Mouse (Mus musculus): ENCODE data around the gene Gnaz. TPM values are rescaled to one million over a fixed set of nuclear protein-coding genes. Genes with fewer than 3 reads are reported as not detected.
A peak's percentile ranks its signal among the peaks of the same experiment; 100 is the strongest.

The Gnaz gene
- polyA plus RNA-seq, 1 experiment from 2014 or later = 2.2 TPM

- no peaks in the 10 kb centered on the region for H3K9me3 ChIP-seq (ENCODE audit: low read length)
- H3K36me3 ChIP-seq (ENCODE audit: insufficient read depth, low read length) = no peaks in the 10 kb centered on the region
- WGBS = 13% methylated on average over 6 of the region's 6 CpGs
- peak overlapping the region; percentile 93 for H3K4me3 ChIP-seq (ENCODE audit: low read depth, low read length)
- peak; percentile 63 for ATAC-seq
- DNase-seq (ENCODE audit: low spot score) = peak; percentile 87
- no peak for TF ChIP-seq CTCF (IDR thresholded peaks at IDR 0.05)
- TF ChIP-seq EP300 (IDR thresholded peaks at IDR 0.05) = peak; percentile 88
- peak overlapping the region; percentile 63 for H3K9ac ChIP-seq (replicated peaks; ENCODE audit: low read depth)
- H3K4me1 ChIP-seq (ENCODE audit: insufficient read depth, low read depth, low read length) = peaks cover 14% of the 10 kb centered on the region; the same call in 1 of the 2 replicates
- H3K4me2 ChIP-seq (replicated peaks; ENCODE audit: low read depth, low read length) = peak overlapping the region; percentile 90
- no peaks in the 10 kb centered on the region for H3K27me3 ChIP-seq (replicated peaks; ENCODE audit: insufficient read depth, low read length)
- peak overlapping the region; percentile 51; the same call in 1 of the 2 replicates for H3K27ac ChIP-seq (ENCODE audit: low read length)
These were observed 95.2 kb downstream of the Gnaz start for GRCm38 (mm10) chr10:75062189-75062561.

- H3K4me3 ChIP-seq (ENCODE audit: low read depth, low read length) = peak overlapping the region; percentile 93
- H3K27me3 ChIP-seq (replicated peaks; ENCODE audit: insufficient read depth, low read length) = no peaks in the 10 kb centered on the region
- 31% methylated on average over 6 of the region's 6 CpGs for WGBS
- H3K4me1 ChIP-seq (ENCODE audit: insufficient read depth, low read depth, low read length) = peaks cover 17% of the 10 kb centered on the region; the same call in 1 of the 2 replicates
- no peaks in the 10 kb centered on the region for H3K36me3 ChIP-seq (ENCODE audit: insufficient read depth, low read length)
- no peak overlapping the region for H3K27ac ChIP-seq (ENCODE audit: low read length)
- DNase-seq (ENCODE audit: low spot score) = no peak
- H3K9ac ChIP-seq (replicated peaks; ENCODE audit: low read depth) = no peak overlapping the region
- peak overlapping the region; percentile 90 for H3K4me2 ChIP-seq (replicated peaks; ENCODE audit: low read depth, low read length)
- H3K9me3 ChIP-seq (ENCODE audit: low read length) = no peaks in the 10 kb centered on the region
- no peak for TF ChIP-seq EP300 (IDR thresholded peaks at IDR 0.05)
- ATAC-seq = peak; percentile 32; the same call in 1 of the 2 replicates
These were observed 95.6 kb downstream of the Gnaz start for GRCm38 (mm10) chr10:75062621-75063020.

- no peaks in the 10 kb centered on the region for H3K9me3 ChIP-seq (ENCODE audit: low read length)
- H3K27ac ChIP-seq (ENCODE audit: low read length) = 0 out of 2 replicates have a peak overlapping the region, but pooled peaks have one; percentile 21
- ATAC-seq (no peak), DNase-seq (ENCODE audit: low spot score) (no peak)
- TF ChIP-seq EP300 (IDR thresholded peaks at IDR 0.05) (no peak), CTCF (IDR thresholded peaks at IDR 0.05) (no peak)
- peak overlapping the region; percentile 32; the same call in 1 of the 2 replicates for H3K9ac ChIP-seq (replicated peaks; ENCODE audit: low read depth)
- no peaks in the 10 kb centered on the region for H3K36me3 ChIP-seq (ENCODE audit: insufficient read depth, low read length)
- peak overlapping the region; percentile 90 for H3K4me2 ChIP-seq (replicated peaks; ENCODE audit: low read depth, low read length)
- H3K4me3 ChIP-seq (ENCODE audit: low read depth, low read length) = peak overlapping the region; percentile 93; the same call in 1 of the 2 replicates
- WGBS = 30% methylated on average over 12 of the region's 12 CpGs
- H3K27me3 ChIP-seq (replicated peaks; ENCODE audit: insufficient read depth, low read length) = no peaks in the 10 kb centered on the region
- H3K4me1 ChIP-seq (ENCODE audit: insufficient read depth, low read depth, low read length) = peaks cover 17% of the 10 kb centered on the region; the same call in 1 of the 2 replicates
These were observed 96.5 kb downstream of the Gnaz start for GRCm38 (mm10) chr10:75063301-75063965.

GRCm38 (mm10) chr10:75065691-75066090 is 98.7 kb downstream of the Gnaz start:
- WGBS = 68% methylated on average over 6 of the region's 6 CpGs
- no peak overlapping the region for H3K9ac ChIP-seq (replicated peaks; ENCODE audit: low read depth)
- H3K9me3 ChIP-seq (ENCODE audit: low read length) = no peaks in the 10 kb centered on the region
- no peak for TF ChIP-seq CTCF (IDR thresholded peaks at IDR 0.05)
- TF ChIP-seq EP300 (IDR thresholded peaks at IDR 0.05) = no peak
- H3K4me3 ChIP-seq (ENCODE audit: low read depth, low read length) = no peak overlapping the region
- H3K4me1 ChIP-seq (ENCODE audit: insufficient read depth, low read depth, low read length) = peaks cover 23% of the 10 kb centered on the region; the same call in 1 of the 2 replicates
- no peak overlapping the region for H3K4me2 ChIP-seq (replicated peaks; ENCODE audit: low read depth, low read length)
- ATAC-seq (no peak), DNase-seq (ENCODE audit: low spot score) (no peak)
- H3K36me3 ChIP-seq (ENCODE audit: insufficient read depth, low read length) = no peaks in the 10 kb centered on the region
- H3K27ac ChIP-seq (ENCODE audit: low read length) = no peak overlapping the region
- no peaks in the 10 kb centered on the region for H3K27me3 ChIP-seq (replicated peaks; ENCODE audit: insufficient read depth, low read length)

Other genes starting within 250 kb of the Gnaz start
- gene Rsph14, start 65.4 kb downstream of the Gnaz start, polyA plus RNA-seq (2015; fragmentation: Nextera tagmentation; extraction: Ambion mirVana) = 8.8 and 8.9 TPM in 2 replicates
- gene Rab36, start 69.9 kb downstream of the Gnaz start, polyA plus RNA-seq (2015; fragmentation: Nextera tagmentation; extraction: Ambion mirVana) = 4.7 and 6.1 TPM in 2 replicates
- 16.5 and 20.2 TPM in 2 replicates for gene Bcr, start 93.4 kb downstream of the Gnaz start, polyA plus RNA-seq (2015; fragmentation: Nextera tagmentation; extraction: Ambion mirVana)
- gene Specc1l, start 244.9 kb downstream of the Gnaz start, polyA plus RNA-seq (2015; fragmentation: Nextera tagmentation; extraction: Ambion mirVana) = 39.0 and 40.3 TPM in 2 replicates

Measured in lung, postnatal 0 days (tissue).